Mouse (Mus musculus): ENCODE measurements around the gene Naa60.

DNA sequence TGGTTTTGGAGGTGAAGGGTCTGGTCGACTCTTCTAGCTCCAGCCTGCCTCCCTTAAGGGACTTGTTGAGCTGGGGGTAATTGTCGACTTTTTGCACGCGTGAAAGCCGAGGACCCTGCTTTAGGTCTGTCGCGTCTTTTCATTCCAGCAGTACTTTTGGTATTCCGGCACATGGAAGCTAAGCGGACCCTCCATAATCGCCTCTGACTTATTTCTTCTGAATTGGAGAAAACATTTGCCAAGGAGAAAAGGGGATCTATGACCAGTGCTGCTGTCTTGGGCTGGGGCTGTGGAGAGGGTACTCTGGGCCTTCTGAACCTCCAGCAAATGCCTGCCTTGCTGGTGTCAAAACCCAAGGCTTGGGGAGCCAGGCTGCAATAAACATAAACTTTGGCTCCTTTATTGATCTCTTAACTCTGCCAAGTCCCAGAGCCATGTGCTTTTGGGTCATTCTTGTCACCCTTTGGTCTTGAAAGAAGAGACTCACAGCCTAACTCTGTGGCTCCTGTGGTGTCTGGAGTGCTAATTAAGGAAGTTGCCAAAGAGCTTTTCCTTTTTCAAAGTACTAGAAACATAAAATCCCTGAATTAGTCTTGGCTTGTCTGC is 13.0 kb downstream of the Naa60 start:
- TF ChIP-seq POLR2A (IDR thresholded peaks at IDR 0.05; ENCODE audit: low read depth, low read length): no peak
- no peak for TF ChIP-seq CTCF (IDR thresholded peaks at IDR 0.05; ENCODE audit: borderline replicate concordance, insufficient read depth, low read length)
